Mouse (Mus musculus) stomach, postnatal 0 days (tissue): Measurements from ENCODE around the gene Fbxo39.

Experiments
- CTCF ChIP-seq: IDR thresholded peaks from 2 replicates; pipeline ENCODE4 v1.5.1; 2016; ENCODE audit warnings: antibody characterized with exemption, low read depth, mild to moderate bottlenecking, moderate library complexity
- EP300 ChIP-seq: optimal IDR thresholded peaks from 2 replicates; pipeline ENCODE3; 2016; ENCODE audit warnings: antibody characterized with exemption

DNA sequence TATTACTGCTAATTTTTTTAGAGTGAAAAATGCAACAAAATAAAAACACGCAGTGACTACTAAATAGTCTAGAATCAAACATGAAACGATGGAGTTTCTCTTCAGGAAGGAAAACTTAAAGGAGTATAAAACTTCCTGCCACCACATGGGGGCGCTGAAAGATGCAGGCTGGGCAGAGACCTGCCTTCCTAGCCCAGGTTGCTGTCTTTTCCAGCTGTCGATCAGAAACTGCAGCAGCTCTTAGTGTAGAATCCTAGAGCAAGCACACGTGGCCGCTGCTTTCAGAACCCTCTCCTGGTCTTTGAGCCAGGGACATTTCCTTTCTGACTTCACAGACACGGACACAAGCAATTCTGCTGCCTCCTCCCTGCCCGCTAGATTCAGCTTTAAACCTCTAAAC is 29.7 kb downstream of the Fbxo39 start:
- TF ChIP-seq CTCF (peak; percentile 81), EP300 (no peak)
